Mouse (Mus musculus) bone marrow macrophage, adult 2 months (primary cell): ENCODE results near the gene Cnnm1.

Source experiments
- CTCF ChIP-seq: IDR thresholded peaks from 2 replicates; pipeline ENCODE4 v1.5.1; 2012; ENCODE audit warnings: low read depth, mild to moderate bottlenecking, low read length, moderate library complexity
- POLR2A ChIP-seq: IDR thresholded peaks from 2 replicates; pipeline ENCODE4 v1.6.1; 2012; ENCODE audit warnings: mild to moderate bottlenecking, low read depth, low read length, borderline replicate concordance

GRCm38 (mm10) chr19:43478891-43479290 lies 38.7 kb downstream of the Cnnm1 start:
- TF ChIP-seq CTCF (no peak), POLR2A (no peak)
